14 mouse cellular contexts compared by ENCODE assay signal in genomic region chr1:162225621-162226147, GRCm38 (mm10).
DNase-seq lines count a peak whose midpoint lies in the region; ATAC-seq lines count a peak whose summit lies in the region.
"Had no signal": no experiment of that assay in that cellular context is flagged by ENCODE, and none has a peak within 500 bp of the region (broad histone marks: within the 10 kb centered on the region; RNA-seq: fewer than 3 reads in every experiment).

No protein-coding gene starts in this region.

- 0 out of 2 replicates have a peak overlapping the region, but pooled peaks have one; percentile 5 for H3K27ac ChIP-seq in forebrain, embryonic 12.5 days
- H3K27ac ChIP-seq in forebrain, embryonic 14.5 days (ENCODE audit: low read depth, low read length) = no peak overlapping the region
- peak overlapping the region; percentile 86 for H3K27ac ChIP-seq in kidney, embryonic 16.5 days (ENCODE audit: low read length)
- H3K27ac ChIP-seq in embryonic facial prominence, embryonic 12.5 days = peak overlapping the region; percentile 88
- H3K27ac ChIP-seq in limb, embryonic 13.5 days = peak overlapping the region; percentile 93

- 83% methylated on average over 7 of the region's 7 CpGs for WGBS in forebrain, embryonic 12.5 days
- 84% methylated on average over 7 of the region's 7 CpGs for WGBS in forebrain, embryonic 14.5 days
- WGBS in kidney, embryonic 16.5 days = 56% methylated on average over 7 of the region's 7 CpGs
- WGBS in embryonic facial prominence, embryonic 12.5 days = 31% methylated on average over 7 of the region's 7 CpGs
- WGBS in limb, embryonic 13.5 days = 34% methylated on average over 7 of the region's 7 CpGs

- H3K27me3 ChIP-seq in forebrain, embryonic 12.5 days = no peaks in the 10 kb centered on the region
- no peaks in the 10 kb centered on the region for H3K27me3 ChIP-seq in forebrain, embryonic 14.5 days (replicated peaks; ENCODE audit: control insufficient read depth, insufficient read depth, low read length)
- H3K27me3 ChIP-seq in kidney, embryonic 16.5 days (ENCODE audit: insufficient read depth, low read length) = no peaks in the 10 kb centered on the region
- no peaks in the 10 kb centered on the region for H3K27me3 ChIP-seq in embryonic facial prominence, embryonic 12.5 days
- no peaks in the 10 kb centered on the region for H3K27me3 ChIP-seq in limb, embryonic 13.5 days

- ATAC-seq in forebrain, embryonic 12.5 days (ENCODE audit: low FRiP score) = no peak
- ATAC-seq in forebrain, embryonic 14.5 days = no peak
- ATAC-seq in kidney, embryonic 16.5 days (ENCODE audit: low FRiP score, low TSS enrichment) = no peak
- ATAC-seq in embryonic facial prominence, embryonic 12.5 days (ENCODE audit: insufficient number of reproducible peaks, insufficient read depth, low FRiP score, low TSS enrichment) = peak; percentile 74; the same call in 1 of the 2 replicates
- peak; percentile 69 for ATAC-seq in limb, embryonic 13.5 days (ENCODE audit: low FRiP score, low read depth)

- no peaks in the 10 kb centered on the region for H3K9me3 ChIP-seq in forebrain, embryonic 12.5 days
- H3K9me3 ChIP-seq in forebrain, embryonic 14.5 days (replicated peaks; ENCODE audit: control insufficient read depth, low read length) = no peaks in the 10 kb centered on the region
- H3K9me3 ChIP-seq in kidney, embryonic 16.5 days (ENCODE audit: low read length) = no peaks in the 10 kb centered on the region
- no peaks in the 10 kb centered on the region for H3K9me3 ChIP-seq in embryonic facial prominence, embryonic 12.5 days
- H3K9me3 ChIP-seq in limb, embryonic 13.5 days = no peaks in the 10 kb centered on the region

- H3K4me2 ChIP-seq in forebrain, embryonic 12.5 days = no peak overlapping the region
- no peak overlapping the region for H3K4me2 ChIP-seq in forebrain, embryonic 14.5 days (ENCODE audit: low read length)
- no peak overlapping the region for H3K4me2 ChIP-seq in kidney, embryonic 16.5 days (replicated peaks; ENCODE audit: low read depth, low read length)
- no peak overlapping the region for H3K4me2 ChIP-seq in embryonic facial prominence, embryonic 12.5 days (replicated peaks)
- no peak overlapping the region for H3K4me2 ChIP-seq in limb, embryonic 13.5 days (replicated peaks)

- no peaks in the 10 kb centered on the region for H3K4me1 ChIP-seq in forebrain, embryonic 12.5 days
- no peaks in the 10 kb centered on the region for H3K4me1 ChIP-seq in forebrain, embryonic 14.5 days (ENCODE audit: control insufficient read depth, insufficient read depth, low read length)
- H3K4me1 ChIP-seq in kidney, embryonic 16.5 days (ENCODE audit: insufficient read depth, low read length) = peaks cover 8% of the 10 kb centered on the region; the same call in 1 of the 2 replicates
- peaks cover 16% of the 10 kb centered on the region for H3K4me1 ChIP-seq in embryonic facial prominence, embryonic 12.5 days
- H3K4me1 ChIP-seq in limb, embryonic 13.5 days = peaks cover 14% of the 10 kb centered on the region

- H3K9ac ChIP-seq in forebrain, embryonic 12.5 days = no peak overlapping the region
- no peak overlapping the region for H3K9ac ChIP-seq in forebrain, embryonic 14.5 days (ENCODE audit: low read length)
- H3K9ac ChIP-seq in kidney, embryonic 16.5 days (replicated peaks; ENCODE audit: low read length) = no peak overlapping the region
- no peak overlapping the region for H3K9ac ChIP-seq in embryonic facial prominence, embryonic 12.5 days
- peak overlapping the region; percentile 19; the same call in 1 of the 2 replicates for H3K9ac ChIP-seq in limb, embryonic 13.5 days

- H3K4me3 ChIP-seq in forebrain, embryonic 12.5 days (replicated peaks) = no peak overlapping the region
- no peak overlapping the region for H3K4me3 ChIP-seq in forebrain, embryonic 14.5 days (ENCODE audit: low read depth, low read length)
- no peak overlapping the region for H3K4me3 ChIP-seq in kidney, embryonic 16.5 days (ENCODE audit: low read length)
- H3K4me3 ChIP-seq in embryonic facial prominence, embryonic 12.5 days = no peak overlapping the region
- H3K4me3 ChIP-seq in limb, embryonic 13.5 days = no peak overlapping the region

- no peak for DNase-seq in forebrain, embryonic 14.5 days (ENCODE audit: low spot score)
- no peak for DNase-seq in kidney, postnatal 36 days
- DNase-seq in thymus, postnatal 0 days (ENCODE audit: low spot score) = no peak
- DNase-seq in spleen, adult 18-20 months = no peak
- DNase-seq: adrenal gland, postnatal 10 days; B cell, adult 2 months; cerebellum, adult 11-12 months; gastrocnemius, postnatal 10 days; kidney, postnatal 14 days; lung, postnatal 4 days had no signal

- H3K36me3 ChIP-seq in forebrain, embryonic 12.5 days (replicated peaks) = no peaks in the 10 kb centered on the region
- no peaks in the 10 kb centered on the region for H3K36me3 ChIP-seq in forebrain, embryonic 14.5 days (ENCODE audit: control insufficient read depth, insufficient read depth, low read length)
- no peaks in the 10 kb centered on the region for H3K36me3 ChIP-seq in kidney, embryonic 16.5 days (ENCODE audit: insufficient read depth, low read length)
- peaks cover 5% of the 10 kb centered on the region; the same call in 1 of the 2 replicates for H3K36me3 ChIP-seq in embryonic facial prominence, embryonic 12.5 days
- H3K36me3 ChIP-seq in limb, embryonic 13.5 days = peaks cover 6% of the 10 kb centered on the region

Comparison
In these comparisons a context has a peak if more than half of its experiments do, and no peak if none do; other contexts are left out.
1. ATAC-seq: peak in embryonic facial prominence, embryonic 12.5 days (single experiment) and limb, embryonic 13.5 days (single experiment); none in forebrain, embryonic 12.5 days (single experiment), forebrain, embryonic 14.5 days (single experiment) and kidney, embryonic 16.5 days (single experiment).